Mouse (Mus musculus): ENCODE results near the gene Pak7. TPM values are rescaled to one million over a fixed set of nuclear protein-coding genes. Genes with fewer than 3 reads are reported as not detected.

Gene Pak7
- polyA plus RNA-seq, 2 experiments, result 0.01 to 0.04 TPM

- H3K4me1 ChIP-seq (replicated peaks; ENCODE audit: control insufficient read depth in 2 of 2, insufficient read depth in 2 of 2, low read length in 1 of 2), result no peaks in the 10 kb centered on the region
- DNase-seq (ENCODE audit: low read depth in 3 of 3, low spot score in 3 of 3) (no peak), ATAC-seq (ENCODE audit: insufficient read depth) (no peak)
- 31% methylated on average over 1 of the region's 1 CpGs for WGBS (ENCODE audit: insufficient replicate concordance)
- no peaks in the 10 kb centered on the region for H3K9me3 ChIP-seq (ENCODE audit: control insufficient read depth, low read length)
- TF ChIP-seq EP300 (IDR thresholded peaks at IDR 0.05; ENCODE audit: low read depth) (no peak), CTCF (IDR thresholded peaks at IDR 0.05; ENCODE audit: low read depth) (no peak)
- H3K27ac ChIP-seq, result no peak overlapping the region
- H3K27me3 ChIP-seq (ENCODE audit: control insufficient read depth, insufficient read depth, low read length), result no peaks in the 10 kb centered on the region
- no peak overlapping the region for H3K9ac ChIP-seq (replicated peaks)
- H3K4me3 ChIP-seq (ENCODE audit: insufficient read depth in 1 of 2, low read depth in 2 of 2, low read length in 2 of 2), result no peak overlapping the region
- no peaks in the 10 kb centered on the region for H3K36me3 ChIP-seq (replicated peaks; ENCODE audit: control insufficient read depth, insufficient read depth, low read depth)
- H3K4me2 ChIP-seq (ENCODE audit: low read depth), result no peak overlapping the region
Observed at GRCm38 (mm10) chr2:136329974-136330373, 57.8 kb downstream of the Pak7 start.

GRCm38 (mm10) chr2:136325646-136326045 is 62.1 kb downstream of the Pak7 start:
- H3K4me1 ChIP-seq (replicated peaks; ENCODE audit: control insufficient read depth in 2 of 2, insufficient read depth in 2 of 2, low read length in 1 of 2), result no peaks in the 10 kb centered on the region
- no peak overlapping the region for H3K4me2 ChIP-seq (ENCODE audit: low read depth)
- H3K4me3 ChIP-seq (ENCODE audit: insufficient read depth in 1 of 2, low read depth in 2 of 2, low read length in 2 of 2), result no peak overlapping the region
- WGBS (ENCODE audit: insufficient replicate concordance), result 59% methylated on average over 4 of the region's 4 CpGs
- no peak for DNase-seq (ENCODE audit: low read depth in 3 of 3, low spot score in 3 of 3)
- H3K27ac ChIP-seq, result no peak overlapping the region
- H3K9ac ChIP-seq (replicated peaks), result no peak overlapping the region
- H3K9me3 ChIP-seq (ENCODE audit: control insufficient read depth, low read length), result no peaks in the 10 kb centered on the region
- no peak for ATAC-seq (ENCODE audit: insufficient read depth)
- H3K27me3 ChIP-seq (ENCODE audit: control insufficient read depth, insufficient read depth, low read length), result no peaks in the 10 kb centered on the region
- H3K36me3 ChIP-seq (replicated peaks; ENCODE audit: control insufficient read depth, insufficient read depth, low read depth), result no peaks in the 10 kb centered on the region
- TF ChIP-seq CTCF (IDR thresholded peaks at IDR 0.05; ENCODE audit: low read depth) (no peak), EP300 (IDR thresholded peaks at IDR 0.05; ENCODE audit: low read depth) (no peak)

- Histone ChIP-seq H3K9me3 (ENCODE audit: control insufficient read depth, low read length) (no peaks in the 10 kb centered on the region), H3K36me3 (replicated peaks; ENCODE audit: control insufficient read depth, insufficient read depth, low read depth) (no peaks in the 10 kb centered on the region), H3K27me3 (ENCODE audit: control insufficient read depth, insufficient read depth, low read length) (no peaks in the 10 kb centered on the region), H3K27ac (no peak overlapping the region), H3K4me3 (ENCODE audit: insufficient read depth in 1 of 2, low read depth in 2 of 2, low read length in 2 of 2) (no peak overlapping the region), H3K4me1 (replicated peaks; ENCODE audit: control insufficient read depth in 2 of 2, insufficient read depth in 2 of 2, low read length in 1 of 2) (no peaks in the 10 kb centered on the region), H3K4me2 (ENCODE audit: low read depth) (no peak overlapping the region), H3K9ac (replicated peaks) (no peak overlapping the region)
- TF ChIP-seq EP300 (IDR thresholded peaks at IDR 0.05; ENCODE audit: low read depth) (no peak), CTCF (IDR thresholded peaks at IDR 0.05; ENCODE audit: low read depth) (no peak)
- no peak for DNase-seq (ENCODE audit: low read depth in 3 of 3, low spot score in 3 of 3)
- WGBS (ENCODE audit: insufficient replicate concordance), result 60% methylated on average over 3 of the region's 3 CpGs
- no peak for ATAC-seq (ENCODE audit: insufficient read depth)
Observed at GRCm38 (mm10) chr2:136309313-136309712, 78.5 kb downstream of the Pak7 start.

- no peak overlapping the region for H3K4me2 ChIP-seq (ENCODE audit: low read depth)
- 63% methylated on average over 4 of the region's 4 CpGs for WGBS (ENCODE audit: insufficient replicate concordance)
- H3K9ac ChIP-seq (replicated peaks), result no peak overlapping the region
- H3K27me3 ChIP-seq (ENCODE audit: control insufficient read depth, insufficient read depth, low read length), result no peaks in the 10 kb centered on the region
- H3K4me1 ChIP-seq (replicated peaks; ENCODE audit: control insufficient read depth in 2 of 2, insufficient read depth in 2 of 2, low read length in 1 of 2), result no peaks in the 10 kb centered on the region
- DNase-seq (ENCODE audit: low read depth in 3 of 3, low spot score in 3 of 3) (no peak), ATAC-seq (ENCODE audit: insufficient read depth) (no peak)
- no peaks in the 10 kb centered on the region for H3K36me3 ChIP-seq (replicated peaks; ENCODE audit: control insufficient read depth, insufficient read depth, low read depth)
- no peak overlapping the region for H3K27ac ChIP-seq
- no peaks in the 10 kb centered on the region for H3K9me3 ChIP-seq (ENCODE audit: control insufficient read depth, low read length)
- no peak overlapping the region for H3K4me3 ChIP-seq (ENCODE audit: insufficient read depth in 1 of 2, low read depth in 2 of 2, low read length in 2 of 2)
- TF ChIP-seq CTCF (IDR thresholded peaks at IDR 0.05; ENCODE audit: low read depth) (no peak), EP300 (IDR thresholded peaks at IDR 0.05; ENCODE audit: low read depth) (no peak)
Observed at GRCm38 (mm10) chr2:136308743-136309142, 79.0 kb downstream of the Pak7 start.

GRCm38 (mm10) chr2:136302201-136302600 is 85.6 kb downstream of the Pak7 start:
- Histone ChIP-seq H3K36me3 (replicated peaks; ENCODE audit: control insufficient read depth, insufficient read depth, low read depth) (no peaks in the 10 kb centered on the region), H3K27me3 (ENCODE audit: control insufficient read depth, insufficient read depth, low read length) (no peaks in the 10 kb centered on the region), H3K4me3 (ENCODE audit: insufficient read depth in 1 of 2, low read depth in 2 of 2, low read length in 2 of 2) (no peak overlapping the region), H3K9ac (replicated peaks) (no peak overlapping the region), H3K4me2 (ENCODE audit: low read depth) (no peak overlapping the region), H3K4me1 (replicated peaks; ENCODE audit: control insufficient read depth in 2 of 2, insufficient read depth in 2 of 2, low read length in 1 of 2) (no peaks in the 10 kb centered on the region), H3K27ac (no peak overlapping the region), H3K9me3 (ENCODE audit: control insufficient read depth, low read length) (no peaks in the 10 kb centered on the region)
- 70% methylated on average over 2 of the region's 2 CpGs for WGBS (ENCODE audit: insufficient replicate concordance)
- TF ChIP-seq EP300 (IDR thresholded peaks at IDR 0.05; ENCODE audit: low read depth) (no peak), CTCF (IDR thresholded peaks at IDR 0.05; ENCODE audit: low read depth) (no peak)
- ATAC-seq (ENCODE audit: insufficient read depth) (no peak), DNase-seq (ENCODE audit: low read depth in 3 of 3, low spot score in 3 of 3) (no peak)
